Mouse (Mus musculus) megakaryocyte, embryonic 14.5 days (primary cell): ENCODE data around the gene Cfap74. TPM values are rescaled to one million over a fixed set of nuclear protein-coding genes. Genes with fewer than 3 reads are reported as not detected.
A peak's percentile ranks its signal among the peaks of the same experiment; 100 is the strongest.
"Not testable (repeated sequence)": the region's sequence is repeated elsewhere in the genome, so short reads cannot be mapped to it uniquely, and the experiment has no call there.

ENCODE experiments used
- H3K27me3 ChIP-seq: replicated peaks from 2 replicates; pipeline ENCODE3; 2012; ENCODE audit warnings: inconsistent platforms
- H3K36me3 ChIP-seq: replicated peaks from 2 replicates; pipeline ENCODE3; 2012; ENCODE audit warnings: low read length, inconsistent platforms, mixed read lengths
- H3K4me1 ChIP-seq: 2 replicates; pipeline ENCODE4 v1.6.1; 2012; ENCODE audit warnings: inconsistent platforms
- H3K4me3 ChIP-seq: replicated peaks from 2 replicates; pipeline ENCODE3; 2012; ENCODE audit warnings: moderate library complexity, mild to moderate bottlenecking, inconsistent platforms
- H3K9me3 ChIP-seq: 2 replicates; pipeline ENCODE4 v1.6.1; 2012; ENCODE audit warnings: inconsistent platforms
- FLI1 ChIP-seq: IDR thresholded peaks from 2 replicates; pipeline ENCODE4 v1.6.1; 2012; ENCODE audit warnings: low read length, inconsistent platforms, mixed read lengths
- GATA1 ChIP-seq: IDR thresholded peaks from 3 replicates; pipeline ENCODE4 v1.6.1; 2012; ENCODE audit warnings: mixed read lengths, low read length, inconsistent platforms, borderline replicate concordance
- polyA plus RNA-seq: library from polyadenylated mRNA; stranded (reverse); fragments of >175 nt; gene quantifications from 2 replicates; pipeline ENCODE4 v1.2.3, GENCODE M21; 2012; ENCODE audit warnings: low replicate concordance; ENCODE audit not compliant: insufficient read depth

Cfap74 gene
- polyA plus RNA-seq, 1 experiment, result not detected

DNA sequence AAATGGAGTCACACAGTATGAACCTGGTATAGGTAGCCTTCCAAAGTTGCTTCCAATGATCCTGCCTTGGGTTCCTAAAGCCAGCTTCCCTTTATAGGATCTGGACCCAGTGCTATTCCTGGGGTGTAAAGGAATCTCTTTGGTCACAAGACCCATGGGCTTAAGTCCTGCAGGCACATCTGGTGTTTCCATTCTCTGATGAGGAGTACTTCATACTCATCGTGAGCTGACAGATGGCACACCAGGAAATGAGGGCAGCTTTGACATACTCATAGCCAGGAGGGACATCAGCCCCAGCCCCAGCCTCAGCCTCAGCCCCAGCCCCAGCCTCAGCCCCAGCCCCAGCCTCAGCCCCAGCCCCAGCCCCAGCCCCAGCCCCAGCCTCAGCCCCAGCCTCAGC is 6.5 kb upstream of the Cfap74 start:
- Histone ChIP-seq H3K9me3 (peaks cover 9% of the 10 kb centered on the region), H3K27me3 (peaks cover 58% of the 10 kb centered on the region), H3K4me3 (no peak overlapping the region), H3K36me3 (no peaks in the 10 kb centered on the region), H3K4me1 (peaks cover 7% of the 10 kb centered on the region)
- TF ChIP-seq FLI1 (no peak), GATA1 (no peak)

DNA sequence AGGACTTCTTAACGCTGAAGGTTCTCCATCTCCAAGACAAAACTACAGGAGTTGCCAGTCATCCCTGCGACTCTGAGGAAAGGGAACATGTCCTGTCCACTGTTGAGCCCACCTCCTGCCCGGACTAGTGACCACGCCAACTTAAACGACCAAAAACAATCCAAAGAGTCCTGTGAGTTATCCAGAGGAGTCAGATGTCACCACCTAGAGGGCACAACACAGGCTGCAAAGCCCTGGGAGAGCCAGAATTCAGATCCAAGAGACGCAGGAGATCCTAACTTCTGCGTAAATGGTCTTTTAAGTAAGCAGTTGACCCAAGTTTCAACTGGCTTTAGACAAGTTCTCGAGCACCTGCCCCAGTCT is 314 bp upstream of the Cfap74 start:
- Histone ChIP-seq H3K36me3 (no peaks in the 10 kb centered on the region), H3K4me3 (peak overlapping the region; percentile 85), H3K9me3 (peaks cover 6% of the 10 kb centered on the region), H3K4me1 (peaks cover 9% of the 10 kb centered on the region), H3K27me3 (peaks cover 55% of the 10 kb centered on the region)
- TF ChIP-seq FLI1 (no peak), GATA1 (no peak)

DNA sequence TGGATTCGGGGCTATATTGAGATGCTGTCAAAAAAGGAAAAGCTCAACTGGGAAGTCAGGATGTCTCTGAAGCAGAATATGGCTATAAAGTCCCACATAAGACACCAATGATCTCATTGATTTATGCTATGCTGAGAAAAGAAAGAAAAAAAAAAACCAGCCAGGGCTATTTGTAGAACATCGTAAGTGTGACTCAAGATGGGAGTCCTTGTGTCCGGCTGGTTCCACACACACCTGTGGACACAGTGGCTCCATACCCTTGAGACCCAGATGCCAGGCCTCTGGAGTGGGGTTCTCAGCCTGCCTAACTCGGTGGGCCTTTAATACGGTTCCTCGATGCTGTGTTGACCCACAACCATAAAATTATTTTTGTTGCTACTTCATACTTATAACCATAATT is 3.1 kb downstream of the Cfap74 start:
- TF ChIP-seq GATA1, result no peak
- no peak for TF ChIP-seq FLI1

DNA sequence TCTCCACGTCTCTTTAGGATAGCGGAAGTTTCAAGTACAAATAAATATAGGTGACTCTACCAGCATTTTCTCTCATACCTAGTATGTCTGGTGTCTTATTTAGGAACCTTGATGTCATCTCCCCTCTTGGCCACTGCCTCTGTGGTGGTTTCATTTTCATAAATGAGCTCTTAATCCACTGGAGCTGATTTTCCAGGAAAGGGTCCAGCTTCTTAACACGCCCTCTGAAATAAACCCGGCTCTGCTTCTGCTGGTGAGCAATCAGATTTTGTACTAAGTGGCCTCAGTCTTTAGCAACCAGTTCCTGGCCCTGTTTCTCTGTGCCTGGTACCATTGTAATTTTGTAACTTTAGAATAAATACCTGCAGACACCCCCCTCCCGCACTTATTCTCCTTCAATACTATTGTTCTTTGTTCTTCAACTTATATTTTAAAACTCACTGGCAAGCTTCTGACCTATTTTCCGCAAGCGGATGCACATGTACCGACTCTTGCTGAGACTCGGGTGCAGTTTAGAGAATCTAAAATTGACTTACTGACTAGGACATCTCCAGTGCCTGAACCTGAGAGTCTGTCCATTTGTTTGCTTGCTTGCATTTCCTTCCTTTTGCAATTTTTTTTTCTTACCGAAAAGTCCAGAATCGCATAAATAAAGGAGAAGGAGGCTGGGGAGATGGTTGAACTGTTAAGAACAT is 4.8 kb downstream of the Cfap74 start:
- H3K4me3 ChIP-seq, result no peak overlapping the region
- H3K36me3 ChIP-seq, result no peaks in the 10 kb centered on the region
- TF ChIP-seq GATA1, result no peak
- TF ChIP-seq FLI1, result no peak
- H3K9me3 ChIP-seq, result no peaks in the 10 kb centered on the region
- peaks cover 8% of the 10 kb centered on the region for H3K4me1 ChIP-seq
- H3K27me3 ChIP-seq, result peaks cover 42% of the 10 kb centered on the region

More for the DNA sequence above, 3.1 kb downstream of the Cfap74 start:
- Histone ChIP-seq H3K4me3 (no peak overlapping the region), H3K27me3 (peaks cover 46% of the 10 kb centered on the region), H3K4me1 (peaks cover 9% of the 10 kb centered on the region), H3K9me3 (no peaks in the 10 kb centered on the region), H3K36me3 (no peaks in the 10 kb centered on the region)

DNA sequence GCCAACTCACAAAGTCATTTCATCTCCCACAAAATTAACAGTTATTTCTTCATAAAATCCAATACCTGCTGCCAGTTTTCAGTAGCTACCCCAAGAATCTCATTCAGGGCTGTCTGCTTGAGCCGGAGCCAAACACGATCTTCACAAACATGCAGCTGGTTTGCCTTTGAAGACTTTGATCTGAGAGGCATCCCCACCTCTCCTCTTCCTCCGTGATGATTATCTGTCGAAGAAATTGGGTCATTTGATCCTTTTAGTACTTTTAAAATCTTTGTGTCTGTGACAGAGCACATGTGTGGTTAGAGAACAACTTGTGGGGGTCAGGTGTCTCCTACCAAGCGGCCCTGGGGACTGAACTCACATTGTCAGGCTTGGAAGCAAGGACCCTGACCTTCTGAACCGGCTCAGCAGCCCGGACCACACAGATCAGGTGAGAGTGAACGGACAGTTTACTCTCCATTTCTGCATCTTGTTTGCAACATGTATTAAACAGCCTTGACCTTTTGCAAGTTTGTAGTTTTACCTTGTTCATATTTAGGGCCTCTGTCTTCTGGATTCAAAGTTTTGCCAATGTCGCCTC is 5.8 kb downstream of the Cfap74 start:
- TF ChIP-seq GATA1, result no peak
- no peak for TF ChIP-seq FLI1
- no peaks in the 10 kb centered on the region for H3K9me3 ChIP-seq
- H3K4me3 ChIP-seq, result no peak overlapping the region
- H3K36me3 ChIP-seq, result no peaks in the 10 kb centered on the region
- H3K4me1 ChIP-seq, result no peaks in the 10 kb centered on the region
- peaks cover 40% of the 10 kb centered on the region for H3K27me3 ChIP-seq

- Histone ChIP-seq H3K9me3 (no peaks in the 10 kb centered on the region), H3K36me3 (no peaks in the 10 kb centered on the region), H3K4me3 (no peak overlapping the region), H3K4me1 (peaks cover 21% of the 10 kb centered on the region), H3K27me3 (peaks cover 50% of the 10 kb centered on the region)
- no peak for TF ChIP-seq FLI1
- TF ChIP-seq GATA1, result no peak
Observed at GRCm38 (mm10) chr4:155420137-155420536, 11.1 kb downstream of the Cfap74 start.

- H3K27me3 ChIP-seq, result peaks cover 64% of the 10 kb centered on the region
- H3K36me3 ChIP-seq, H3K9me3 ChIP-seq, H3K4me3 ChIP-seq: not testable (repeated sequence)
- H3K4me1 ChIP-seq, result peaks cover 27% of the 10 kb centered on the region
Observed at GRCm38 (mm10) chr4:155421412-155422370, 12.7 kb downstream of the Cfap74 start.

GRCm38 (mm10) chr4:155423988-155424387 is 15.0 kb downstream of the Cfap74 start:
- peak overlapping the region; percentile 19 for H3K4me3 ChIP-seq
- H3K36me3 ChIP-seq, result no peaks in the 10 kb centered on the region
- TF ChIP-seq GATA1 (no peak), FLI1 (no peak)
- H3K4me1 ChIP-seq, result peaks cover 27% of the 10 kb centered on the region
- no peaks in the 10 kb centered on the region for H3K9me3 ChIP-seq
- peaks cover 73% of the 10 kb centered on the region for H3K27me3 ChIP-seq

- TF ChIP-seq GATA1, result no peak
- no peak for TF ChIP-seq FLI1
- H3K27me3 ChIP-seq, result peaks cover 69% of the 10 kb centered on the region
- peaks cover 27% of the 10 kb centered on the region for H3K4me1 ChIP-seq
Observed at GRCm38 (mm10) chr4:155426272-155426671, 17.3 kb downstream of the Cfap74 start.

GRCm38 (mm10) chr4:155428442-155428841 is 19.5 kb downstream of the Cfap74 start:
- Histone ChIP-seq H3K36me3 (no peaks in the 10 kb centered on the region), H3K9me3 (peaks cover 6% of the 10 kb centered on the region), H3K4me1 (peaks cover 20% of the 10 kb centered on the region), H3K4me3 (no peak overlapping the region), H3K27me3 (peaks cover 69% of the 10 kb centered on the region)
- TF ChIP-seq FLI1 (no peak), GATA1 (no peak)

More at GRCm38 (mm10) chr4:155426272-155426671, 17.3 kb downstream of the Cfap74 start:
- peak overlapping the region; percentile 29 for H3K4me3 ChIP-seq
- peaks cover 6% of the 10 kb centered on the region for H3K9me3 ChIP-seq
- H3K36me3 ChIP-seq, result no peaks in the 10 kb centered on the region
